Mouse (Mus musculus): ENCODE measurements around the gene Cyp2ab1. TPM values are rescaled to one million over a fixed set of nuclear protein-coding genes. Genes with fewer than 3 reads are reported as not detected.

The Cyp2ab1 gene
- total RNA-seq, 2 experiments from 2014 or later, result 0.15 to 0.22 TPM

DNA sequence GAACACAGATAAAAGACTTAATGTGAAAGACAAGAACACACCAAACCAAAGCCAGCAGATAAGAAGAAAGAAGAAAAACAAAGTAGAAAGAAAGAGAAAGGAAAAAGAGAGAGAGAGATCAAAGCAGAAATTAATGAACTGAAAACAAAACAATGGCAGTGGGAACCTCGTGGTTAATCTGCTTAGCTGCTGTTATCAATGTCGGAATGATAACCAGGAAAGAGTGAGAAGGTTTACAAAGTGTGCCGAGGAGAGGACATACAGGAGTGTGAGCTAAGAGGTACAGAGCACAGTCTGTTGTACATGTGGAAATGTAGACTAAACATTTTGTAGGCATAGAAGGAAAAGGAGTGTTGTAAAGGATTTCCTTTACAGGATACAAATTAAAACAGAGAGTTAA is 52.2 kb downstream of the Cyp2ab1 start:
- no peak for DNase-seq
- intact Hi-C loops (cut with DNase I), result no loop called here

DNA sequence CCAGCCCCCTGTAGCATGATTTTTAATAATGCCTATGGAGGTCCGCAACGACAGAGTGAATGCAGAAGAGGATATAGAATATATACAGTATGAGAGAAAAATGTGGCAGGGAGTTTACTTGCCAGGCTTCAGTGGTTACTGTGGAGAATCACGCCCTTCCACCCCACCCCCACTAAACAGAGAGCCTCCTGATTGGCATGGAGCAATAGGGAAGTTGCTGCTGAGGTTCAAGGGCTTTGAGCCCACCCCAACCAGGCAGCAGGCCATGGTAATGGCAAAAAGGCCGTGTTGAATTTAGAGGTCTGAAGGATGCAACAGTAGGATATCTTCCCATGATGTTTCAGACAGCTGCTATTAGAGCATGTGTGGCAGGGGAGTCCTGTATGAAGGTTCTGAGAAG is 53.9 kb downstream of the Cyp2ab1 start:
- intact Hi-C loops (cut with DNase I), result no loop called here
- no peak for DNase-seq

GRCm38 (mm10) chr16:20265089-20265488 is 60.1 kb downstream of the Cyp2ab1 start:
- intact Hi-C loops (cut with DNase I), result no loop called here
- no peak for DNase-seq

Other genes with a start within 250 kb of the Cyp2ab1 start
- gene Klhl24, start 227.9 kb downstream of the Cyp2ab1 start, total RNA-seq (2021), result 100 to 1,000 TPM; 153 to 179 TPM
- gene Yeats2, start 184.3 kb downstream of the Cyp2ab1 start, total RNA-seq (2021), result 10 to 100 TPM; 25.3 to 30.1 TPM
- under 1 TPM; 0.89 to 0.91 TPM for gene Map6d1, start 84.0 kb downstream of the Cyp2ab1 start, total RNA-seq (2021)
- 100 to 1,000 TPM in 1 of 2 experiments, 10 to 100 TPM in 1; 90.9 to 105 TPM for gene Parl, start 23.0 kb downstream of the Cyp2ab1 start, total RNA-seq (2021)
- 10 to 100 TPM; 48.1 to 53.5 TPM for gene Abcc5, start 101.0 kb upstream of the Cyp2ab1 start, total RNA-seq (2021)
- 10 to 100 TPM; 52.7 to 54.2 TPM for gene Eif2b5, start 173.4 kb upstream of the Cyp2ab1 start, total RNA-seq (2021)
- gene Dvl3, start 191.6 kb upstream of the Cyp2ab1 start, total RNA-seq (2021), result 10 to 100 TPM; 60.7 to 61.7 TPM
- 100 to 1,000 TPM; 253 to 284 TPM for gene Ap2m1, start 210.1 kb upstream of the Cyp2ab1 start, total RNA-seq (2021)
- gene Abcf3, start 223.2 kb upstream of the Cyp2ab1 start, total RNA-seq (2021), result 10 to 100 TPM; 62.9 to 66.2 TPM